Mouse (Mus musculus): Measurements from ENCODE around the gene Adssl1.

- TF ChIP-seq CTCF (IDR thresholded peaks at IDR 0.05; ENCODE audit: borderline replicate concordance, control insufficient read depth, extremely low read depth, insufficient read depth, low read length, poor library complexity): no peak
- no peak for TF ChIP-seq POLR2A (IDR thresholded peaks at IDR 0.05; ENCODE audit: control insufficient read depth, extremely low read depth, insufficient read depth, low read length, poor library complexity)
Measured at GRCm38 (mm10) chr12:112597618-112598017, 22.2 kb upstream of the Adssl1 start.

Measured in thymus, adult 2 months (tissue).